Mouse (Mus musculus) limb, embryonic 12.5 days (tissue): ENCODE data around the gene Phrf1. TPM values are rescaled to one million over a fixed set of nuclear protein-coding genes. Genes with fewer than 3 reads are reported as not detected.
A peak's percentile ranks its signal among the peaks of the same experiment; 100 is the strongest.

Source experiments
- ATAC-seq: fragments of 200-750 bp; cut with Nextera tagmentation; 2 replicates; pipeline ENCODE4 v1.8.0; 2017; ENCODE audit warnings: low read depth, moderate TSS enrichment; ENCODE audit not compliant: insufficient number of reproducible peaks, insufficient read depth, low FRiP score, low TSS enrichment
- H3K27ac ChIP-seq: fragments of 300-500 bp; sonication (generic); 2 replicates; pipeline ENCODE4 v1.5.1; 2016; ENCODE audit warnings: mild to moderate bottlenecking, moderate library complexity
- H3K27me3 ChIP-seq: fragments of 300-500 bp; sonication (generic); 2 replicates; pipeline ENCODE4 v1.6.1; 2016; ENCODE audit warnings: mild to moderate bottlenecking, moderate library complexity
- H3K36me3 ChIP-seq: fragments of 300-500 bp; sonication (generic); 2 replicates; pipeline ENCODE4 v1.6.1; 2016; ENCODE audit warnings: mild to moderate bottlenecking, moderate library complexity
- H3K4me1 ChIP-seq: fragments of 300-500 bp; sonication (generic); replicated peaks from 2 replicates; pipeline ENCODE4 v1.6.1; 2016
- H3K4me2 ChIP-seq: fragments of 300-500 bp; sonication (generic); 2 replicates; pipeline ENCODE4 v1.6.1; 2016; ENCODE audit warnings: mild to moderate bottlenecking, moderate library complexity
- H3K4me3 ChIP-seq: fragments of 300-500 bp; sonication (generic); replicated peaks from 2 replicates; pipeline ENCODE4 v1.5.1; 2016; ENCODE audit warnings: mild to moderate bottlenecking
- H3K9ac ChIP-seq: fragments of 300-500 bp; sonication (generic); replicated peaks from 2 replicates; pipeline ENCODE4 v1.6.1; 2016; ENCODE audit warnings: mild to moderate bottlenecking, moderate library complexity
- H3K9me3 ChIP-seq: fragments of 300-500 bp; sonication (generic); 2 replicates; pipeline ENCODE4 v1.6.1; 2016; ENCODE audit warnings: mild to moderate bottlenecking, moderate library complexity
- WGBS: fragments of 180-500 bp; shearing (Covaris S2); methylation state at CpG from one replicate; pipeline ENCODE4 v1.1.7; 2016; 5-methylcytosine and 5-hydroxymethylcytosine counted together
- polyA plus RNA-seq: library from polyadenylated mRNA; unstranded; fragments of >200 nt; fragmentation: Nextera tagmentation; extraction: Ambion mirVana; gene quantifications from 2 replicates; pipeline ENCODE4 v1.2.1, GENCODE M21; 2016

Gene Phrf1
- 95.8 and 102 TPM in 2 replicates for polyA plus RNA-seq

DNA sequence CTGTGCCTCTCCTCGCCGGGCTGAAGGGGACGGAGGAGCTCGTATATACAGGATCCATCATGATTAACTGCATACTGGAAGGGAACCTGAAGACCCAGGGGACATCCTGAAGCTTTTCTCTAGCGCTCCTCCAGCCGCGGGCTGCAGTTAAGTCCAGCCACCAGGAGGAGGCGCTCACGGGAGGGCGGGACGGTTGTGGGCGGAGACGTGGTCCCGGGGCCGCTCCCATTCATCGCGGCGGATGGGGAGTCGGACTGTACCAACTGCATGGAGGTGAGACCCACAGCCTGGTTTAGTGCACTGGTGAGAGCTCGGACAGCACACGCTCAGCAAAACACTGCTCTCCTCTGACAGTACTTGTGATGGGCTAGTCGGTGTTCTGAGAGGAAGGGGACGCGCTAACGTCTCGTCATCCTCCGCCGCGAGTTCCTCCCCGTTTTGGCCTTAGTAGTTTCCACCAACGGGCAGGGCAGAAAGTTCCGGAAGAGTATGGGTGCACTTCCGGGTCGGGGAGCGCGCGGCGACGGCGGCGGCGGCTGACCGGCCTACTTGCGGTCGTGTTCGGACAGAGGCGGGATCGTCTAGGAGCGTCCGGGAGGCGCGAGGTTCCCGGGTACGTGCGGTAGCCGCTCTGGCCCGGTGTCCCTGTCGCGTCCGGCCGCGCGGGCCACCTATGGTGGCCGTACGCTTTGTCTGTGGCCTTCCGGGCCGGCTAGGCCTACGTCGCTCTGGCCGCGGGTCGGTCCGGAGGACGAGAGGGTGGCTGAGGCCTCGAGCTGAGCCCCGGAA, at the start of gene Phrf1:
TSS of gene Phrf1 (plus strand) at position 506 of the 789 bp plus-strand sequence.
- peak within 1 kb of the TSS; percentile 94 for H3K27ac ChIP-seq
- no peaks in the 10 kb centered on the region for H3K27me3 ChIP-seq
- peaks cover 30% of the 10 kb centered on the region for H3K36me3 ChIP-seq
- H3K4me1 ChIP-seq: peaks cover 15% of the 10 kb centered on the region
- H3K9me3 ChIP-seq: no peaks in the 10 kb centered on the region
- peak within 1 kb of the TSS; percentile 92 for H3K4me2 ChIP-seq
- WGBS: under 1% methylated on average over 76 of the region's 76 CpGs
- peak; percentile 94 for ATAC-seq
- peak within 1 kb of the TSS; percentile 99 for H3K4me3 ChIP-seq
- H3K9ac ChIP-seq: peak within 1 kb of the TSS; percentile 87

DNA sequence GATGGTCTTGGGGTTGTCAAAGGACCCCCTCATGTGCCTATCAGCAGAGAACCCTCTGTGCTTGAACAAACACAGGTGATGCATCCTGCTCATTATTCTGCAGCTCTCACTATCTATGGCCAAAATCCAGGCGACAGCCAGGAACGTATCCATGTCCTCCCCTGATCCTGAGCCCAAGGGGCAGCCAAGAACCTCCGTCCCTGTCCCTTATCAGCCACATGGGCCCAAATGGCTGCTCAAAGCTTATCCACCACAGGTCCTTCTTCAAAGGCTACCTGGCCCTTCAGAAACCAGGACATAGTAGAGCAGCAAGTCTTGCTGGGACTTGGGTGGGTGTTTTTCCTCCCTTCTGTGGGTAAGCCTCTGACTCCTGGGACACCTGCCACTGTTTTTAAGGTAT, 40.4 kb upstream of the Phrf1 start:
- Histone ChIP-seq H3K27ac (no peak overlapping the region), H3K4me1 (peaks cover 12% of the 10 kb centered on the region), H3K4me2 (no peak overlapping the region), H3K4me3 (no peak overlapping the region), H3K9me3 (no peaks in the 10 kb centered on the region), H3K9ac (no peak overlapping the region), H3K27me3 (no peaks in the 10 kb centered on the region), H3K36me3 (peaks cover 36% of the 10 kb centered on the region)
- ATAC-seq: no peak
- whole genome bisulfite sequencing: 75% methylated on average over 3 of the region's 3 CpGs

DNA sequence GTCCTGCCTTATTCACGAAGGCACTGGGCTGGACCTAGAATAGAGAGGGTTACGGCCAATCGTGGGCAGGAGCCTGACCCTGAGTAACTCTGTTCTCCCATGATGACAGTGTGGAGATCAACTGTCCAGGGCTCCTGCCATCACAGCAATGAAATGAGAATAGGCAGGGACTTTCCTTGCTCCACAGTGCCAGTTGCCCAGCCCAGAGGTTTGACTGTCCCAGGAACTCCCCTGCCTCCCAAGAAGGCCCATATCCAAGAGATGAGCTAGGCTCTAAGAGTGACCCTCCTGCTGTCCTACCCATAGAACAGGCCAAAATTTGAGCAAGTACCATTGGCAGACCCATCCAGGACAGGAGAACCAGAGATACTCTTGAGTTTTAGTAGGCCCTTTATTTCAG, 39.9 kb upstream of the Phrf1 start:
- H3K27me3 ChIP-seq: no peaks in the 10 kb centered on the region
- H3K9me3 ChIP-seq: no peaks in the 10 kb centered on the region
- no peak overlapping the region for H3K27ac ChIP-seq
- no peak overlapping the region for H3K9ac ChIP-seq
- H3K4me1 ChIP-seq: peaks cover 13% of the 10 kb centered on the region
- no peak for ATAC-seq
- H3K4me2 ChIP-seq: no peak overlapping the region
- peaks cover 36% of the 10 kb centered on the region for H3K36me3 ChIP-seq
- H3K4me3 ChIP-seq: no peak overlapping the region
- 85% methylated on average over 3 of the region's 3 CpGs for WGBS

DNA sequence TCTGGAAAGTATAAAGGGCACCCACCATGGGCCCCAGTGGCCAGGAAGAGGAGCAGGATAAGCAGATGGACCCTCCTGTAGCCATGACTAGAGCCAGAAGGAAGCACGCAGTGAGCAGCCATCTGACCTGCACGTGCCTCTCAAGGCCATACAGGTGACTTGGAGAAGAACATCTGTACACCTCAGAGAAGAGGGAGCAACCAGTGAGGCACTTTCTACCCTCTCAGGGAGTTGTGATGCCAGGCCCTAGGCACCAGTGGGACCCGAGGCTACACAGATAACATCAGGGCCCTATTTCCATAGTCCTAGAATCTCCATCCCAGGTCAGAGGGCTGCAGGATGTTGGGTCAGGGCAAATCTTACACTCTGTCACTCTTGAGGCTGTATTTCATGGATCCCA, 38.4 kb upstream of the Phrf1 start:
- ATAC-seq: no peak

DNA sequence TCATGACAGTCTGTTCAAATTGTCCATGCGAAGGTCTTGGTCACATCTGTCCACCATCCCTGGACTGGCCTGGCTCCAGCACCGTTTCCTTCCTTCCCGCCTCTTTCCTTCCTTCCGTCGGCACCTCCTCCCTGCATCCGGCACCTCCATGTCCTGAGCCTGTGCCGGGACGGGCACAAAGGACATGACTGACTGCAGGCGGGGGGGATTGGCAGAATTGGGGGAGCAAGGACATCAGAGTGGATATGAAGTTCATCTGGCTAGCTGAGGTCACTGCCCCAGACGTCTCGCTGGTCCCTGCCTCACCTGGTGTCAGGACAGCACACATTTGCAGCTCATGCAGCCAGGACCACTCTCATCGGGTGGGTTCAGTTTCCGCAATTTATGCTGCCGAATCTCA, 37.5 kb upstream of the Phrf1 start:
- Histone ChIP-seq H3K4me2 (no peak overlapping the region), H3K4me1 (peaks cover 20% of the 10 kb centered on the region), H3K36me3 (peaks cover 36% of the 10 kb centered on the region), H3K27ac (no peak overlapping the region), H3K4me3 (no peak overlapping the region), H3K27me3 (no peaks in the 10 kb centered on the region), H3K9me3 (no peaks in the 10 kb centered on the region), H3K9ac (no peak overlapping the region)
- no peak for ATAC-seq
- 93% methylated on average over 14 of the region's 14 CpGs for WGBS

More for the DNA sequence above, 38.4 kb upstream of the Phrf1 start:
- no peaks in the 10 kb centered on the region for H3K27me3 ChIP-seq
- no peaks in the 10 kb centered on the region for H3K9me3 ChIP-seq
- H3K36me3 ChIP-seq: peaks cover 36% of the 10 kb centered on the region
- peaks cover 16% of the 10 kb centered on the region for H3K4me1 ChIP-seq
- WGBS: 87% methylated on average over 3 of the region's 3 CpGs
- H3K4me2 ChIP-seq: no peak overlapping the region
- no peak overlapping the region for H3K4me3 ChIP-seq
- no peak overlapping the region for H3K9ac ChIP-seq
- H3K27ac ChIP-seq: no peak overlapping the region

DNA sequence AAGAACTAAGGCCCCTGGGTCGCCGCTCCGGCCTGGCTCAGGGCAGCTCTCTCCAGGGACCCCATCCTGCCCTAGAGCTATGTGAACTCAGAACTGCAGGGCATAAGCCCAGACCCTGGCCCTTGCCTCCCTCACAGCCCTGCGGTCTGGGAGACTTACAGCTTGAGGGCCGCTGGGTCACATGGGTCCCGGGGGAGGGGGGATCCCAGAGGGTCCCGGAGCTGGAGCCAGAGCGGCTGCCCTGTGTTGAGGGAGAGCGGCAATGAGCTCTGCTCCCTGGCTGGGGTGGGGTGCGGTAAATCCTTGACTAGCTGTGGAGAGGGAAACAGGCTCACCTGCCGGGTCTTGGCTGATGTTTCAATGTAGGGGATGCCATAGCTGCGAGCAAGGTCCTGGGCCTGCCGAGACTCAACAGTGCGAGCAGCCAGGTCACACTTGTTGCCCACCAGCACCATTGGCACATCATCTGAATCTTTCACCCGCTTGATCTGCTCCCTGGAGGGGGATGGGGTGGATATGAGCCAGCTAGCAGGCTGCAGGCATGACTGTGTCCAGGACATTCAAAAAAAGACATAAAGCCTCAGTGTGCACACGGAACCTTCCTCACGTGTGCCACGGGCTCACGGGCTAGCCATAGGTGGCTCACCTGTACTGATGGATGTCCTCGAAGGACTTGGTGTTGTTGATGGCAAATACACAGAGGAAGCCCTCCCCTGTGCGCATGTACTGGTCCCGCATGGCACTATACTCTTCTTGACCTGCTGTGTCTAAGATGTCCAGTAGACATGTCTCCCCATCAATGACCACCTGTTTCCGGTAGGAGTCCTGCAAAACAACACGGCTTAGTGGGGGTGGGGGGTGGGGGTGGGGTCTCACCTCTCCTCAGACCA, 36.5 kb upstream of the Phrf1 start:
- no peak overlapping the region for H3K27ac ChIP-seq
- H3K9me3 ChIP-seq: no peaks in the 10 kb centered on the region
- H3K4me3 ChIP-seq: peak overlapping the region; percentile 92
- H3K4me1 ChIP-seq: peaks cover 20% of the 10 kb centered on the region
- no peak for ATAC-seq
- WGBS: 90% methylated on average over 24 of the region's 24 CpGs
- peaks cover 40% of the 10 kb centered on the region for H3K36me3 ChIP-seq
- peak overlapping the region; percentile 93; the same call in 1 of the 2 replicates for H3K9ac ChIP-seq
- peak overlapping the region; percentile 94 for H3K4me2 ChIP-seq
- H3K27me3 ChIP-seq: no peaks in the 10 kb centered on the region

DNA sequence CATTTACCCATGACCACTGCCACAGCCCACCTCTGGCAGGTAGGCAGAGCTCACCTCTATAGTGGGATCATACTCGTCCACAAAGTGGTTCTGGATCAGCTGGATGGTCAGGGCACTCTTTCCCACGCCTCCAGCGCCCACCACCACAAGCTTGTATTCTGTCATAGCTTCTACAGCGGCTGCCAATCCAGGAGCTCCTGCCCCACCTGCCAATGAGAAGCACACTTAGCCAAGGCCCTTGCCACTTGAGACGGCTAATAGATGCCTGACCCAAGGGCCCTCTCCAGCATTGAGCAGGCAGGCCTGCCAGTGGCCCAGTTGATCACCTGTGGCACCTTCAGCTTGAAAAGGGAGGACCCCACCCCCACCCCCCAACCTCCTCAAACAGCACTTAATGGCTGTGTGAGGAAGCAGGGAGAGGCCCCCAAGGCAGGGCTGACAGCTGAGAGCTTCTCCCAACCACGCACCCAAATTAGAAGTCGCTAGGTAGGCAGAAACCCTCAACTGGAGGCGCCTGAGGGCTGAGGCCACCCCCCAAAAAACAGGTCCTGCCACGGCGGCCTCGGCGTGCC, 35.7 kb upstream of the Phrf1 start:
- Histone ChIP-seq H3K9me3 (no peaks in the 10 kb centered on the region), H3K36me3 (peaks cover 47% of the 10 kb centered on the region), H3K4me1 (peaks cover 20% of the 10 kb centered on the region), H3K27me3 (no peaks in the 10 kb centered on the region), H3K4me3 (peak overlapping the region; percentile 92), H3K27ac (peak overlapping the region; percentile 84), H3K9ac (peak overlapping the region; percentile 93), H3K4me2 (peak overlapping the region; percentile 94)
- ATAC-seq: no peak
- 31% methylated on average over 12 of the region's 12 CpGs for WGBS

DNA sequence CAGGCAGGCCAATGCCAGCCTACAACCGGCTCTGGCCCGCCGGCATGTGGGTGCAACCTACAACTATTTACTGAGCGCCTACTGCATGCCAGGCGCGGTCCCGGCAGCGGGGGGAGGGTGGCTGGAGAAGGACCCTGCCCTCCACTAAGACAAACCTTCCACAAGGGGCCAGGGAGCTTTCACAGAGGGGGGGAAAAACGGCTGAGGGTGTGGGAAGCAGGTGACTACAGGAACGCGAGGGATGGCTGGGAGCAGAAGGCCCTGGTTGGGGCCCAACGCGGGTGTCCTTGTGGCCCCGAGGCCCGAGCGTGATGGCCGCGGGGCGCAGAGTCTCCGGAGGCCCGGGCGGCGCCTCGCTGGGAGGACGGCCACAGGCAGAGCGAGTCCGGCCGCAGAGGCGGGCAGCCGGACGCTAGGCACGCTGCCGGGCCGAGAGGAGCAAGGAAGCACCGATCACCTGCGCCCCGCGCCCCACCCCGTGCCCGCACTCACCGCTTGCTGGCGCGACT, 35.2 kb upstream of the Phrf1 start:
- WGBS: under 1% methylated on average over 36 of the region's 43 CpGs
- ATAC-seq: peak; percentile 40
- Histone ChIP-seq H3K27ac (peak overlapping the region; percentile 84), H3K36me3 (peaks cover 50% of the 10 kb centered on the region), H3K9me3 (no peaks in the 10 kb centered on the region), H3K4me2 (peak overlapping the region; percentile 94), H3K4me1 (peaks cover 20% of the 10 kb centered on the region), H3K27me3 (no peaks in the 10 kb centered on the region), H3K9ac (peak overlapping the region; percentile 93), H3K4me3 (peak overlapping the region; percentile 92)

DNA sequence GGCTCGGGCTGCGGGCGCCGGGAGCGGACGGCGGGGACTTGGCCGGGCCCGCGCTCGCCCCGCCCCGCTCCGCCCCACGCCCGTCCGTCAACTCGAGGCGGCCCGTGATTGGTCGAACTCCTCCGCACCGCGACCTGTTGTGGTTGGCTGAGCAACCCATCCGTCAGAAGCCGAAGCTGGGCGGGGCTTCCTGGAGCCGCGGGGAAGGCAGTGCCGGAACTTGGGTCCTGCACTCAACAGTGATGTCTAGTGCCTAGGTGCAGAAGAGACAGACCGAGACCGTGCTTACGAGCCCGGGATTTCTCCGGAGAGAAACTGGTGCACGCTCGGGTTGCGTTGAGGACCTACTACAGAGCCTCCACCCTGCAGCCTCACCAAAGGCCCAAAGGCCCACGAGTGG, 34.6 kb upstream of the Phrf1 start, which contains the start of the genes Hras and Lrrc56:
TSS of gene Hras (minus strand) at position 58 of the 400 bp plus-strand sequence.
TSS of gene Lrrc56 (plus strand) at position 210 of the 400 bp plus-strand sequence.
- Histone ChIP-seq H3K4me3 (peak within 1 kb of the TSS; percentile 92), H3K9me3 (no peaks in the 10 kb centered on the region), H3K4me2 (peak within 1 kb of the TSS; percentile 97), H3K9ac (peak within 1 kb of the TSS; percentile 93), H3K27ac (peak within 1 kb of the TSS; percentile 85), H3K36me3 (peaks cover 48% of the 10 kb centered on the region), H3K4me1 (peaks cover 20% of the 10 kb centered on the region), H3K27me3 (no peaks in the 10 kb centered on the region)
- WGBS: under 1% methylated on average over 37 of the region's 39 CpGs
- peak; percentile 90 for ATAC-seq

DNA sequence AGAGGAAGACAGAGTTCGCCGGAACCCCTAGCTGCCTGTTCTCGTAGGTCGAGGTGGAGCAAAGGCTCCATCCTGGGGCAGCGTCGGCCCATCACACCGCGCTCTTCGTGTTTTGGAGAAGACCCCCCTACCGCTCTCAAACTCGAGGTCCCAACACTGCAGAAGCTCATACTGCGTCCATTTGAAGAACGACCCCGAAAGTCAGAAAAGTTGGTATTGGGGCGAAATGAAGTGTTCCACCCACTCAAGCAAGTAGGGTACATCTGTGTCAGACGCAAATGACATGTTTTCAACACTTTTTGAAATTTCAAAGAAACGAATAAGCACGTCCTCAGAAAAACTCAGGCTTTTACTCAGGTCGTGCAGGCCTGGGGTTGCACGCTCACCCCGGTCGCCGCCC, 34.2 kb upstream of the Phrf1 start:
- peaks cover 46% of the 10 kb centered on the region for H3K36me3 ChIP-seq
- peaks cover 20% of the 10 kb centered on the region for H3K4me1 ChIP-seq
- H3K4me3 ChIP-seq: peak overlapping the region; percentile 92
- ATAC-seq: no peak
- WGBS: under 1% methylated on average over 23 of the region's 23 CpGs
- peak overlapping the region; percentile 97 for H3K4me2 ChIP-seq
- H3K9ac ChIP-seq: peak overlapping the region; percentile 57
- H3K9me3 ChIP-seq: no peaks in the 10 kb centered on the region
- H3K27ac ChIP-seq: peak overlapping the region; percentile 77
- no peaks in the 10 kb centered on the region for H3K27me3 ChIP-seq
